Mouse (Mus musculus) frontal cortex, postnatal 36 days (tissue): ENCODE data around the gene Slc30a1.

ENCODE experiments used
- DNase-seq, 2 experiments: peaks; one replicate each; pipeline ENCODE4 v3.0.0; 2022; ENCODE audit warnings: low spot score in 2 of 2

Gene Slc30a1

GRCm38 (mm10) chr1:191896806-191897552 is 9.6 kb upstream of the Slc30a1 start:
- DNase-seq, result no peak

- DNase-seq, result peak in 1 of 2 experiments; percentile 38
Observed at GRCm38 (mm10) chr1:191905637-191906533, 682 bp upstream of the Slc30a1 start.

DNA sequence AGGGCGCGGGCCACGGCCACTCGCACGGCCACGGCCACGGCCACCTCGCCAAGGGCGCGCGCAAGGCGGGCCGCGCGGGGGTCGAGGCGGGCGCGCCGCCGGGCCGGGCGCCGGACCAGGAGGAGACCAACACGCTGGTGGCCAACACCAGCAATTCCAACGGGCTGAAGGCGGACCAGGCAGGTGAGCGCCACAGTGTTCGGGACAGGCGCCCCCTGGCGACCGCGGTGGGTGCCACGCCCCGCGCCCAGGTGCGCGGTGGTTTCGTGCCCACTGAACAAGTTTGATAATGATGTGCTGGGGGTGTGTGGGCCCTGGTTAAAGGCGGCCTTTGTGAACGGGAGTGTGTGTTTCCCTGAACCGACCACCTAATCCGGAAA is 854 bp downstream of the Slc30a1 start:
- peak; percentile 72 to 79 for DNase-seq

GRCm38 (mm10) chr1:191908906-191909305 is 2.3 kb downstream of the Slc30a1 start:
- DNase-seq, result no peak

GRCm38 (mm10) chr1:191909316-191909715 is 2.7 kb downstream of the Slc30a1 start:
- no peak for DNase-seq

DNA sequence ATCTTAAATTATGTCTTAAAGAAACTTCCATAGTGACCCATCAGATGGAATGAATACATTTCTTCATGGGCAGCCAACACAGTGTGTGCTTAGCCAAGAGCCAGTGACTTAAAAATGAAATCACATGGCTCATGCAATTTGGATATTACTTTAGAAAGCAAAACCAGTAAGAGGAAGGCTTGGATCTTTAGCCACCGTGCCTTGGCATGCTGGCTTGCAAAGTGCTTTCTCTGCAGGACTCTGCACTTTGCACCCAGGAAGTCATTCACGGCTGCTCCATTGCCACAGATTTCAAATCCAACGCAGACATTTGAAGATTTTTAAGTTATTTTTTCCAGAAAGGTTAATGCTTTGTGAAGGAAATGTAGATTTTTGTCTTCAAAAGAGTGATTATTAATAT is 4.1 kb downstream of the Slc30a1 start:
- DNase-seq, result no peak

- DNase-seq, result no peak
Observed at GRCm38 (mm10) chr1:191911067-191911668, 4.6 kb downstream of the Slc30a1 start.

DNA sequence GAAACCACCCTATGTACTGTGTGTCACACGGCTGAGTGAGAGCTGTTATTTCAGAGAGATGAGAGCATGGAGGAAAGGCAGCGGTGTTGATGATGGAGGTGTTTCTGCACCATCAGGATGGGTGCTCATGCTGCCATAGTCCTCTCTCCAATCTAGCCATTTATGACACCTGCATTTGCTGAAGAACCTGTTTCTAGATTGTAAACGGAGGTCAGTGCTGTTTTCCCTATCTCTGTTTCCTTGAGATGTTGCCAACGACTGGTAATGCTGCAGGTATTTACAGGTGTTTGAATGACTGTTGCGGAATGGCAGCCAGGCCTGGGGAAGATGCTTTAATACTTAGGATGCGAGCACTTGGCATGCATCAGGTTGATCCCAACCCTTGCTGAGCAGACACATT is 8.1 kb downstream of the Slc30a1 start:
- no peak for DNase-seq

DNA sequence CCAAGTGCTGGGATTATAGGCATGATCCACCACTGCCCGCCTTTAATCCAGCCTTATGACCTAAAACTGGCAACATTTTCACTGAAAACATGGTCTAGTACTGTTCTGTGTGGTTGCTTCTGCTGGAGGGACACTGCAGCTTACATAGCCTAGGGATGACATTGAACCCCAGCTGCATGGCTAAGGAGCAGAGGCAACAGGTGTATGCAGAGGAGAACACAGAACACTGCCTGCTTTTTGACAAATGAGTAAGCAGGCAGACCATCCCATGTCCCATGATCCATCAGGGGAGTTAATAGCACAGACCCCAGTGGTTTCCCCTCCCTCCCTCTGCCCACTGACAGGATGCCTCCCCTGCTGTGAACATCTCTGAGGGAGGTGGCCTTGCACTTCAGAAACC is 9.0 kb downstream of the Slc30a1 start:
- DNase-seq, result no peak

GRCm38 (mm10) chr1:191916876-191917275 is 10.3 kb downstream of the Slc30a1 start:
- no peak for DNase-seq

DNA sequence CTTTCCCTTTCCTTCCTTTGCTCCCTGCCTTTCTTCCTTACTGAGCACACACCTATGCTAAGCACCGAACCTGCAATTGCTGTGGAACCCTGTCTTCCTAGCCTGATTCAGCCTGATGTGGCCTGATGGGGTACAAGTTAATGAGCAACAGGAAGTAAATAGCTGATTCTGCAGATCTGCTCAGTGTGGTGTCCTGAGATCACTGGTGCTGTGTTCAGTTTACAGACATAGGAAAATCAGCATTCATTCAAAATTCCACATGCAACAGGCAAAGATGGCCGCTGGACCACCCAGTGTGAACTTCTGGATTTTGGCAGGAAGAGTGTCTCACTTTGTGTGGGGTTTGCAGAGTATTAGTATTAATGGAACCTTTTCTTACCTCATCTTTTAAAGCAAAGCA is 12.8 kb downstream of the Slc30a1 start:
- DNase-seq, result no peak

GRCm38 (mm10) chr1:191921701-191922100 is 15.1 kb downstream of the Slc30a1 start:
- DNase-seq, result no peak

GRCm38 (mm10) chr1:191925496-191925895 is 18.9 kb downstream of the Slc30a1 start:
- no peak for DNase-seq

DNA sequence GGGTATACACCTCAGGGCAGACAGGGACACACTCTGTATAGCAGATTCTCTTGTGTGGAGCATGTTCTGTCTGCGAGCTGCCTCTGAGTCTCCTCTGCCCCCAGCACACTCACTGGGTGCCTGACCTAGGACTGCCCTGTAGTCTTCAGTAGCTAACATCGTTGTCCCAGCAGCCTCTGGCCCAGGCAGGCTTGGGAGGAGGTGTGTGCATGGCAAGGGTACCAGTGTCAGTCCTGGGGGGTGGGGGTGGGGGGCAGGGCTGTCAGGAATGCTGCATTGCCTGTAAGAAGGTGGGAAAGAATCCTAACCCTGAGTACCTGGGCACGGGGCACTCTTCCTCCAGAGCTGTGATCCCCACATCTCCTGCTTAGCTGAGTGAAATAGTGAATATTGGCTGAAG is 20.1 kb downstream of the Slc30a1 start:
- no peak for DNase-seq

DNA sequence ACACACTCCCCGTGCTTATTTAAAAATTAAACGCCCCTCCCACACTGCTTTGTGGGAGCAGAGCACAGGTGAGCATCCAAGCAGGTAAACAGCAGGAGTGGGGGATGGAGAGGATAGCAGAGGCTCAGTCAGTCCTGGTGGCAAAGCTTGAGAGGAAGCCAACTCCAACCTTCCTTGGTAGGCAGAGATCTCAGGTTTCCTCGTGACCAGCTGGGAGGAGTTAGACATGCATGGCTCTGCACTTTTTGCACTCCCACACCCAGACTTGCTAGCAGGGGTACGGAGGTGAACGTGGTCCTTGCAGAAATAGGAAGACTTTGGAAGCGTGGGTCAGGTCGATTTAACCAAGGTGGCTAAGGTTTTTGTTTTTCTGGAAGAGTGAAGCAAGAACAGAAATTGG is 21.8 kb downstream of the Slc30a1 start:
- DNase-seq, result no peak

GRCm38 (mm10) chr1:191929065-191929464 is 22.5 kb downstream of the Slc30a1 start:
- no peak for DNase-seq

DNA sequence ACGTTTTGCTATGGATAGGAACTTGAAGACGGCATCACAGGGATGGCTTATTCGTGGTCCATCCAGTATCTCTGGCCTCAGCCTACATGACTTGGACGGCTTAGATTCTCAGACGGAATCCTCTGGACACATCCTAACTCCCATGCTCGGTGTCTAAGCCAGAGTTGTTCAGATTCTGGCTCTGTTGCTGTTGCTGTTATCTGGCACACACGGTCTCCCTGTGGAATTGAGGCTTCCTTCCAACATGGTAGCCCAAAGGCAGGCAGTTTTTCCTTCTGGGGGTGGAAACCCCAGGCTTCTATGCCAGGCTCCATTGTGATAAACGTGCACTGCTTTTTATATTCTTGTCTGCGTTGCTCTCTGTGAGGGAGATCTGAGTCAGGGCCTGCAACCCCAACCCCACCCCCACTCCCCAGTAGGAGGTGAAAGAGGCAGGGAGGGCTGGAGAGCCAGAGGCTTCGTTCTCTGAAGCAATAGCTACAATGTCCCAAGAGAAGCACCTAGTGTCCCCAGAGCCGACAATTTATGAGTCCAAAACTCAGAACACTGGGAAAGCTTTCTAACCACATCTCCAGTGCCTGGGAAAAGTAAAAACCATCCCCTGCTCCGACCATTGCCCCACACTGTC is 23.4 kb downstream of the Slc30a1 start:
- no peak for DNase-seq

DNA sequence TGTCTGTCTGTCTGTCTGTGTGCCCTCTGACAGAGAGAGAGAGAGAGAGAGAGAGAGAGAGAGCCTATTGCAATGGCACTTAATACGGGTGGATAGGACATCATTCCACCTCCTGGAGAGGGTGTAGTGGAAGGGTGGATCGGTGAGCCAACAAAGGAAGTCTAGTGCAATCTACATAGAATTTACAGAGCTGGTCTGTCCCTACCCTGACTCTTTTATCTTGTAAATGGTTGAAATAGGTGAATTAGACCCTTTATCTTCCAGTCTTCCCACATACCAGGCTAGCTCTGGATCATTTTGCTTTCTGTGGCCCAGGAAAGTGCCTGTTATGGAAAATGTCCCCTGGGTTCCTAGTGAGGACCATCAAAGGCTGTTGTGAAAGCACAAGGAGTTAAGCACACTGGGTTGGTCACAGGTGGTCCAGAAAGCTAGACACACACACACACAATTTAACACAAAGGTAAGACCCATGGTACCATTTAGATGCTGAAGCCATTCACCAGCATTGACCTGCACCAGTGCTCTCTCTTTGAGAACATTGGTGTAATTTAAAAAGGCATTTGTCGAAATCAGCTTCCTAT is 24.0 kb downstream of the Slc30a1 start:
- DNase-seq, result no peak

DNA sequence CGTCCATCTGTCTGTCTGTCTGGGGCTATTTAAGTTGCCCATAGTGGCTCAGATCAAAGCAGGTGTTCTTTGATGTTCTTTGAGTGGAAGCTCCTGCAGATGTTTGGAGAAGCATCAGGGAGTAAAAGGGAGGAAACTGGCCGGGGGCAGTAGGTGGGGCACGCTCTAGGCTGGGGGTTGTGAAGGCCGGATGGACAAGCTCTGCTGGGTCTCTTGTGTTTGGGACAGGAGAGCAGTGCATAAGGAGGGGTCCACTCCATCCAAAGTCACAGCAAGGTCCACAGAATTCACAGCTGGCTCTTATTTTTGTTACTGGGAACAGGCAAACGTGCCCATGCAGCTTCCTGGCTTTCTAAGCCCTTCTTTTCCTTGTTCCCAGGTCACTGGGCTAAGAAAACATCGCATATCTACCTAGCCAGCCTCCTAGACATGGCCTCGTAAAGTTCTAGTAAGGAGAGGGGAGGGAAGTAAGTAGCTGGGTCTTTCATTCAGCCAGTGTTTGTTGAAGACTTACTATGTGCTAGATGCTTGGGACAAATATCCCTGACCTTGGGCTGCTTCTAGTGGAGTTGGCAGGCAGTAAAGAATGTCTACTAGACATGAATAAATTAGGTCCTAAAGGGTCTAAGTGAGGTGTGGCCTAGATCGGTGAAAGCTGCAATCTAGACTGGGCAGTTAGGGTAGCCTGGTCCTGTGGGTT is 25.9 kb downstream of the Slc30a1 start:
- no peak for DNase-seq

DNA sequence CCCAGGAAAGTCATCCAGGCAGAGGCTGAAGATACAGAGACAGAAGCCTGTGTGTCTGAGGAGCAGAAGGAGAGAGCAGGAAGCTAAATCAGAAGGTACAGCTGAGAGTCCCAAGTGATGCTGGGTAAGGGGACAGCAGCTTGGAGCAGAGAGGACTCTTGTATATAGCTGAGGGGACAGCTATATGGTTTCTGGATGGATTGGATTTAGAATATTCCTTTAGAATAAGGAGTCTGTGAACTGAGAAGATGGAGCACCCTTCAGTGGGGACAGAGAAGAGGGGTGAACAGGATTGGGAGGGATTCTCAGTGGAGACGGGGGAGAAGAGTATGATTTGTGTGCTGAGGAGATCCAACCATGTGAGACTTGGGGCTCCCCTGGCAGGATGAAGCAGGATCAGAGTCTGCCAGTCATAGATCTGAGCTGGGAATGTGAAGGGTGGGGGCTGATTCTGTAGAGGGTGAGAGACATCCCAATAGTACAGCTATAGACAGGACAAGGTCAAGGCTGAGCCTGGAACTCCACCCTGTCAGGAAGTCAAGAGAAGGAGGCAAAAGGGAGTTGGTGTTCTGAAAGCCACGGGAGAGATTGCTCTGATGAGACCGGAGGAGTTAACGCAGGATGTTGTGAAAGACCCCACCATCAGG is 26.5 kb downstream of the Slc30a1 start:
- DNase-seq, result no peak

- DNase-seq, result no peak
Observed at GRCm38 (mm10) chr1:191943638-191944037, 37.1 kb downstream of the Slc30a1 start.
